Mouse (Mus musculus) CH12.LX (cell line): ENCODE measurements at regions not wholly inside any gene's neighbourhood (a gene's known extent, or its start where the extent isn't known, plus 50 kb on each side); places are given as distances from the start of the nearest gene placed in this dataset.

Experiments used
- DNase-seq: peaks from one replicate; pipeline ENCODE4 v3.0.0-alpha.2; 2013; ENCODE audit errors: extremely low read depth
- H3K27ac ChIP-seq: 2 replicates; pipeline ENCODE4 v1.5.1; 2012; ENCODE audit warnings: low read depth, mild to moderate bottlenecking, control low read depth, moderate library complexity; ENCODE audit not compliant: insufficient read depth
- H3K27me3 ChIP-seq: replicated peaks from 2 replicates; pipeline ENCODE3; 2012; ENCODE audit warnings: inconsistent platforms
- H3K36me3 ChIP-seq, 2 experiments: replicated peaks in 1 of 2; 2 replicates each; pipeline versions ENCODE3 to v1.6.1; 2012; ENCODE audit warnings: inconsistent platforms in 1 of 2, low read length in 1 of 2, mild to moderate bottlenecking in 1 of 2, mixed read lengths in 1 of 2, moderate library complexity in 1 of 2; ENCODE audit not compliant: control insufficient read depth in 1 of 2, insufficient read depth in 1 of 2
- H3K4me1 ChIP-seq, 2 experiments: 2 replicates each; pipeline ENCODE4 v1.6.1; 2012; ENCODE audit warnings: inconsistent platforms in 1 of 2, moderate library complexity in 1 of 2; ENCODE audit not compliant: insufficient read depth in 2 of 2, control insufficient read depth in 1 of 2
- H3K4me2 ChIP-seq: 2 replicates; pipeline ENCODE4 v1.6.1; 2012; ENCODE audit warnings: low read depth, mild to moderate bottlenecking, control low read depth; ENCODE audit not compliant: poor library complexity, insufficient read depth, severe bottlenecking
- H3K4me3 ChIP-seq, 3 experiments: fragments of 150-350 bp in 1 of 3; sonication (generic) in 1 of 3; replicated peaks in 1 of 3; 2 replicates each; pipeline versions ENCODE3 to v1.5.1; 2011 to 2012; ENCODE audit warnings: low read depth in 2 of 3, low read length in 2 of 3, mild to moderate bottlenecking in 2 of 3, moderate library complexity in 2 of 3, control low read depth in 1 of 3, improper control_type of control experiment in 1 of 3, inconsistent platforms in 1 of 3, mixed read lengths in 1 of 3; ENCODE audit not compliant: poor library complexity in 1 of 3
- H3K79me2 ChIP-seq: replicated peaks from 2 replicates; pipeline ENCODE4 v1.6.1; 2012; ENCODE audit warnings: mild to moderate bottlenecking, moderate library complexity; ENCODE audit not compliant: control insufficient read depth, poor library complexity, insufficient read depth, severe bottlenecking; ENCODE audit errors: extremely low read depth
- H3K9ac ChIP-seq: 2 replicates; pipeline ENCODE4 v1.6.1; 2012; ENCODE audit warnings: low read depth, mild to moderate bottlenecking, control low read depth, moderate library complexity; ENCODE audit not compliant: insufficient read depth
- H3K9me3 ChIP-seq: replicated peaks from 2 replicates; pipeline ENCODE3; 2012; ENCODE audit warnings: low read length, inconsistent platforms, mixed read lengths
- BHLHE40 ChIP-seq: IDR thresholded peaks from 2 replicates; pipeline ENCODE4 v1.6.1; 2011; ENCODE audit warnings: mild to moderate bottlenecking, low read depth, low read length, improper control_type of control experiment
- CTCF ChIP-seq, 2 experiments: IDR thresholded peaks in 1 of 2; conservative IDR thresholded peaks in 1 of 2; 2 replicates each; pipeline ENCODE4 v1.5.1; 2011 to 2012; ENCODE audit warnings: low read depth in 2 of 2, low read length in 2 of 2, improper control_type of control experiment in 1 of 2, inconsistent platforms in 1 of 2, mild to moderate bottlenecking in 1 of 2, moderate library complexity in 1 of 2
- ELF1 ChIP-seq: IDR thresholded peaks from 2 replicates; pipeline ENCODE4 v1.6.1; 2014; ENCODE audit warnings: low read depth, mild to moderate bottlenecking, inconsistent platforms, low read length, improper control_type of control experiment
- EP300 ChIP-seq: IDR thresholded peaks from 2 replicates; pipeline ENCODE4 v1.6.1; 2011; ENCODE audit warnings: low read length, improper control_type of control experiment
- IRF4 ChIP-seq: IDR thresholded peaks from 2 replicates; pipeline ENCODE4 v1.6.1; 2014; ENCODE audit warnings: low read depth, mild to moderate bottlenecking, inconsistent platforms, low read length, improper control_type of control experiment
- KAT2A ChIP-seq: IDR thresholded peaks from 2 replicates; pipeline ENCODE4 v1.6.1; 2012; ENCODE audit warnings: low read length, improper control_type of control experiment, inconsistent platforms; ENCODE audit not compliant: insufficient replicate concordance
- MAFK ChIP-seq: IDR thresholded peaks from 2 replicates; pipeline ENCODE4 v1.6.1; 2011; ENCODE audit warnings: low read length, improper control_type of control experiment; ENCODE audit not compliant: insufficient replicate concordance
- MEF2A ChIP-seq: IDR thresholded peaks from 2 replicates; pipeline ENCODE4 v1.6.1; 2014; ENCODE audit warnings: low read depth, mild to moderate bottlenecking, inconsistent platforms, low read length, improper control_type of control experiment, borderline replicate concordance
- POLR2A ChIP-seq: IDR thresholded peaks from 2 replicates; pipeline ENCODE4 v1.6.1; 2011; ENCODE audit warnings: low read depth, mild to moderate bottlenecking, improper control_type of control experiment, low read length
- RCOR1 ChIP-seq: conservative IDR thresholded peaks from 2 replicates; pipeline ENCODE4 v1.6.1; 2012; ENCODE audit warnings: low read depth, mild to moderate bottlenecking, inconsistent platforms, low read length, improper control_type of control experiment
- TCF12 ChIP-seq: IDR thresholded peaks from 2 replicates; pipeline ENCODE4 v1.6.1; 2014; ENCODE audit warnings: low read depth, mild to moderate bottlenecking, inconsistent platforms, low read length, improper control_type of control experiment
- USF2 ChIP-seq: conservative IDR thresholded peaks from 2 replicates; pipeline ENCODE4 v1.6.1; 2011; ENCODE audit warnings: low read depth, low read length, improper control_type of control experiment
- ZNF384 ChIP-seq: IDR thresholded peaks from 2 replicates; pipeline ENCODE4 v1.6.1; 2012; ENCODE audit warnings: low read depth, low read length, improper control_type of control experiment, inconsistent platforms
- dilution Hi-C: fragments of 300-500 bp; cut with MboI; formaldehyde crosslinking; loops from 2 replicates; pipeline ENCODE4 v1.14.3; 2020; ENCODE audit warnings: low sequenced_read_pairs; ENCODE audit not compliant: extremely low pct_unique_long_range_greater_than_20kb, extremely low pct_ligation_motif_present
- in situ Hi-C: fragments of 300-500 bp; cut with MboI; formaldehyde crosslinking; loops from 3 replicates; pipeline ENCODE4 v1.14.3; 2019; ENCODE audit warnings: low sequenced_read_pairs, low pct_ligation_motif_present, low pct_unique_long_range_greater_than_20kb, mixed read lengths

GRCm38 (mm10) chr10:18923088-18923821 lies 78.4 kb downstream of the Perp start:
- in situ Hi-C loops, result loop anchor here (25.0 kb wide), 1 partner anchor 764 kb away; no protein-coding TSS in a partner anchor
- peaks cover 3 to 24% of the 10 kb centered on the region in 2 experiments; a peak in 2 of 4 replicates for H3K4me1 ChIP-seq
- no peak for TF ChIP-seq IRF4
- TF ChIP-seq USF2, result no peak
- TF ChIP-seq BHLHE40, result 0 out of 2 replicates have a peak, but pooled peaks have one; percentile 14
- TF ChIP-seq EP300, result peak; percentile 35; the same call in 1 of the 2 replicates
- peak in 1 of 2 experiments; percentile 31; a peak in 2 of 4 replicates for TF ChIP-seq CTCF (conservative IDR thresholded peaks at IDR 0.05 in 1 of 2, IDR thresholded peaks at IDR 0.05 in 1 of 2; ENCODE audit: low read depth in 2 of 2, low read length in 2 of 2)
- TF ChIP-seq TCF12, result no peak
- TF ChIP-seq, all 38 proteins: peak for 3
- Histone ChIP-seq H3K9ac (no peak overlapping the region), H3K4me3 (no peak overlapping the region), H3K27me3 (no peaks in the 10 kb centered on the region), H3K4me2 (no peak overlapping the region), H3K79me2 (no peaks in the 10 kb centered on the region), H3K27ac (no peak overlapping the region), H3K36me3 (no peaks in the 10 kb centered on the region), H3K9me3 (peaks cover 2% of the 10 kb centered on the region)
- dilution Hi-C loops, result no loop called here
- no peak for DNase-seq

GRCm38 (mm10) chr10:18927811-18928210 lies 83.0 kb downstream of the Perp start:
- Histone ChIP-seq H3K27me3 (no peaks in the 10 kb centered on the region), H3K9ac (no peak overlapping the region), H3K36me3 (no peaks in the 10 kb centered on the region), H3K4me2 (peak overlapping the region; percentile 40; the same call in 1 of the 2 replicates), H3K4me1 (peaks cover 7 to 47% of the 10 kb centered on the region in 2 experiments; a peak in 3 of 4 replicates), H3K9me3 (no peaks in the 10 kb centered on the region), H3K79me2 (no peaks in the 10 kb centered on the region), H3K27ac (no peak overlapping the region), H3K4me3 (no peak overlapping the region)
- TF ChIP-seq EP300 (peak; percentile 83), MEF2A (no peak), ZNF384 (no peak), MAFK (peak; percentile 31; the same call in 1 of the 2 replicates), RCOR1 (no peak), POLR2A (no peak), KAT2A (no peak), BHLHE40 (no peak), IRF4 (peak; percentile 69; the same call in 1 of the 2 replicates), TCF12 (peak; percentile 29; the same call in 1 of the 2 replicates), ELF1 (0 out of 2 replicates have a peak, but pooled peaks have one; percentile 34)
- dilution Hi-C loops (no loop called here), in situ Hi-C loops (loop anchor here (25.0 kb wide), 1 partner anchor 559 kb away; no protein-coding TSS in a partner anchor)
- no peak for DNase-seq
